Mouse (Mus musculus): Measurements from ENCODE around the gene Aimp1.

Gene Aimp1

DNA sequence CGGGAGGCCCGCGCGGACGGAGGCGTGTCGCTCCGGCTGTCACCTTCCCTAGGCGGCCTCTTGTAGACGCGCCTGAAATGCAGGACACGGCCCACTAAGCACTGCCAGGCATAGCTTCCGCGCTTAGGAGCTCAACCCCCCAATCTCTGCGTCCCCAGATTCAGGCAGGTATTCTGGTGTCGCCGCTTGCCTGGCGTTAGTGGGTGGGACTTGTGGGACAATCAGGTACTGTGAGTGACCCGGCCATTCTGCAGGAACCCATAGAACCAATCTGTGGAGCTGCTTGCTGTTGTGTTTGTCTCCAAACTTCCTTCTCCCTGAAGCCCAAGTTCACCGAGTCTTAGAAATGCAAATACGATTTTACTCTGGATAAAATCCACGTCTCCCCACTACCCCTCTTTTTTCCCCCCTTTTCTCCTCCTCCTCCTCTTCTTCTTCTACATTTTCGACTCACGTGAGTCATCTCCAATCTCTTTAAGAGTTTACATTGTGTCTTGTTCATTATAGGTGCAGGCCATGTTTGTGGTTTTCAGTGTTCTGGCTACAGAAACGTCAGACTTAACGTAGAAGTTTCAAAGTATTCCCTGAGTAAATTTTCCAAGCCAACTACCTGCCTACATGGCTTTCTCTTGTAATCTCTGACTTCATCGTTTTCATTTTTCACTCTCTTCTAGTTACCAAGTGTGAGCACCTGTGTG, at the start of gene Aimp1:
Aimp1 (minus strand) TSS at position 140 of the 698 bp plus-strand sequence.
- DNase-seq (ENCODE audit: low read depth, low spot score): no peak

DNA sequence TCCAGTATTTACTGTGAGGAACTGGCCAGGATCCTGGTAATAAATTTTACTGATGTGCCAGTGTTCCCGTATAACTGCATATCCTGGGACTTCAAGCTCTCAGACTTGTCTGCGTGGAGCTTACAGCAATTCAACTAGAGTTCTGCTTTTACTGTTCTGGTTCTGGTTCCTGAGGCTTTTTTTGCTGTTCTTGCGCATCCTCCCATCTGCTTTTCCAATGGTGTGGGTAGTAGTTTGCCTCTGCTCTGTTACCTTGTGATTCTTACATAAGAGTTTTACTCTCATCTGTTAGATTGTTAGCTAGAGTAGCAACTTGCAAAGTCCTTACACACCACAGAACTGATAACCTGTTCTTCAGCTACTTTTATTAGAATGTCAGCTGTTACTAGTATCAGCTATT, 40.2 kb upstream of the Aimp1 start:
- DNase-seq (ENCODE audit: low read depth, low spot score): peak; percentile 69

GRCm38 (mm10) chr3:132717316-132717715, 33.1 kb upstream of the Aimp1 start:
- no peak for DNase-seq (ENCODE audit: low read depth, low spot score)

GRCm38 (mm10) chr3:132713913-132714312, 29.7 kb upstream of the Aimp1 start:
- DNase-seq (ENCODE audit: low read depth, low spot score): no peak

DNA sequence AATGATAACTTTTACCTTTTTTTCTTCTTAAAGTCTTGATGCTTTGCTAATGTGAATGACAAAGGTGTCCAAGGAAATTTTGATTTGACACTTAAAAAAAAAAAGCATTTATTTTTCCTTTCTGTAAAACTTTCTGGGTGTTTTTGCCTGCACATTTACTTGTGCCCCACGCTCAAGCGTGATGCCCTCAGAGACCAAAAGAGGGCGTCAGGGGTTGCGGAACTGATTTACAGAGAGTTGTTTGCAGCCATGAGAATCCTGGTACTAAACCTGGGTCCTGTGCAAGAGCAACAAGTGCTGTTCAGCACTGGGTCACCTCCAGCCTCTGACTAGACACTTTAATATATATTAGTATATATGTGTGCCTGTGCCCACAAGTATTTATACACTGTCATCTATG, 22.8 kb upstream of the Aimp1 start:
- DNase-seq (ENCODE audit: low read depth, low spot score): no peak

DNA sequence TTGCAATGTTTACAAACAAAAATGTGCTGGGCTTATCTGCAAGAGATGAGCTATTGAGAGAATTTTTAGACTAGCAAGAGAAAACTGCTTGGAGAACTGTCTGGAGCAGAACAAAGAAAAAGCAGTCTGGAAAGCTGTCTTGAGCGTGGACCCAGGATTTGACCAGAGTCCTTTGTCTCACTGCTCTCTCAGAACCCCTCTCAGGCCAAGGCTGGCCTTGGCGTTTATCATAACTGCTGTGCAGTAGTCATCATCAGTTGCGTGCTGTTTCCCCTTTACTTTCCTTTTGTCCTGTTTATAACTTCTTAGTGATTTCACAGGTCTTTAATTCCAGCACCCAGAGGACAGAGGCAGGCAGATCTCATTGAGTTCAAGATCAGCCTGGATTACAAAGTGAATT, 20.0 kb upstream of the Aimp1 start:
- no peak for DNase-seq (ENCODE audit: low read depth, low spot score)

- DNase-seq (ENCODE audit: low read depth, low spot score): peak; percentile 45
Observed at GRCm38 (mm10) chr3:132701368-132701767, 17.2 kb upstream of the Aimp1 start.

DNA sequence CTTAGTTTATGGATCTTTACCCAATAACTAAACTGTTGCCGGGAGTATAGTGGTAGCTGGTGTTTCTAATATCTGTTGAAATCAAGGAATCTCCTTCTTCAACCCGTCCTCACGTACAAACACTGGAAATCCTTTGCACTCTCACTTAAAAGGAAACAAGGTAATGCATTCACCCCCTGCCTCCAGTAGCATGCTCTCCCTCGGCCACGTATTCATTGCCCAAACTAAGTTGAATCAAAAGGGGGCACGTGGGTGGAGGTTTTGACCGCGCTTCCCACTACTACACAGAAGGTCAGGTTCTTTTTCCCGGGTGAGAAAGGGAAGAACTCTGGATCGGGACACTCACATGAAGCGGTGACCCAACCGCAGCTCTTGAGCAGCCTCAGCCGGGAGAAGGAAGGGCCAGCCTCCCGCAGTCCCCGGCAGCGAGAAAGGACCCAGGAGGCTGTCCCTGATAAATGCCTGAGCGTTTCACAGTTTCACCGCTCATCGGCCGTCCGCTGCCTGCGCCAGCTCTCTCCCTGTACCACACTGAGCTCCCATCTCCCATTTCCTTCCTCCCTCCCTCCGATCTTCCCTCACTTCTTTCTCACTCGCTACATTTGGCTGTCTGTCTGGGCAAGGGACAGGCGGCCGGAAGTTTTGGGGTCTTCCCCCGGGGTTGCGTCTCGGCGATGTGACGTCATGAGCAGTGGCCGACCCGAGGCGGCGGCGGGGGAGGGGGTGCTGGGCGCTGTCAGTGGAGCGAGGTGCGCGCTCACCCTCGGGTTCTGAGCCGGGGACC, 531 bp downstream of the Aimp1 start, which contains the start of gene Tbck:
Tbck (plus strand) TSS at position 698 of the 784 bp plus-strand sequence.
- DNase-seq (ENCODE audit: low read depth, low spot score): peak; percentile 95

GRCm38 (mm10) chr3:132677494-132677893, 6.7 kb downstream of the Aimp1 start:
- no peak for DNase-seq (ENCODE audit: low read depth, low spot score)

DNA sequence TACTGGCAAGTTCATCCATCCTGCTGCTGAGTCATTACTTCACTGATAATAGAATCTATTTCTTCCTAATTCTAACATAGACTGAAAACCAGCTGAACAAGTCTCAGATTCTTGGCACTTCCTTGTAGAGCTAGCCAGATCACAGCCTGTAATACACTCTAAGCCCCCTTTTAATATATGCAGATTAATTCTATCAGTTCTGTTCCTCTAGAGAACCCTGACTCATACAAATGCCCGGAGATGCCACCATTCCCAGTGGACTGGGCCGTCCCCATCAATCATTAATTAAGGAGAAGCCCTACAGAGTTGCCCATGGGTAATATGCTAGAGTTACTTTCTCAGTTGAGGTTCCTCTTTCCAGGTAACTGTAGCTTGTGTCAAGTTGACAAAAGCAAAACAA, 28.2 kb downstream of the Aimp1 start:
- no peak for DNase-seq (ENCODE audit: low read depth, low spot score)

- DNase-seq (ENCODE audit: low read depth, low spot score): no peak
Observed at GRCm38 (mm10) chr3:132653959-132654358, 30.2 kb downstream of the Aimp1 start.

DNA sequence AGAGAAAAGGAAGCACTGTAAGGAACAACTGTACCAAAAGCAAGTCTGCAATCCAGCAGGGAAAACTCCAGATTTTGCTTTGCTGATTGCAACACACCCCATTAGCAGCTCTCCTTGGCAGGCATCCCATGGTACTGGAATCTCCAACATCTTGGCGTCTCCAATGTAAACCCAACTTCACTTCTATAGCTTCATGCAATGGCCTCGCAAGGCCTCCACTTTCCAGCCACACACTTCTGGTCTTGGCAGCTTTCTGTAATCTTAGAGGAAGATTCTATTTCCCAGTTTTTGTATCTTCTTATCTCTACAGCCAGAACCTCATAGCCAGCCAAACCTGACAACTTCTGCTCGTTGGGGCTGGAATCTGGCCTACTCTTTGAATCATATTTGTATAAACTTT, 32.4 kb downstream of the Aimp1 start:
- DNase-seq (ENCODE audit: low read depth, low spot score): peak; percentile 33

- peak; percentile 3 for DNase-seq (ENCODE audit: low read depth, low spot score)
Observed at GRCm38 (mm10) chr3:132650191-132650590, 34.0 kb downstream of the Aimp1 start.

DNA sequence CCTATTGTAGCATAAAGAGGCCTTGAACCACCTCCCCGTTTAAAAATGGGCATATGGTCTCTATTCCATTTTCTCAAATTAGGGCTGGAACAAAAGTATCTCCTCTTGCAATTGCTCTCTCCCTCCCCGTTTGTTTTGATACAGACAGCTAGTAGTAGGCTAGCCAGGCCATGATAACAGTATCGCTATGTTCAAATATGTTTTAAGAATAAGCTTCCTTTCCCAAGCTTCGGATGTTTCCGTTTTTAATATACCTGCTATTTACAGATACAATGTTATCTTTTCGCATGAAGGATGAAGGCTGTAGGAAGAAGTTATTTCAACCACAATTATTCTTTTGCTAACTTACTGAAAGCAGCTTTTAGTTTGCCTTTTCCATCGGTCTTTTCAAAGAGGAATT, 34.8 kb downstream of the Aimp1 start:
- DNase-seq (ENCODE audit: low read depth, low spot score): no peak

DNA sequence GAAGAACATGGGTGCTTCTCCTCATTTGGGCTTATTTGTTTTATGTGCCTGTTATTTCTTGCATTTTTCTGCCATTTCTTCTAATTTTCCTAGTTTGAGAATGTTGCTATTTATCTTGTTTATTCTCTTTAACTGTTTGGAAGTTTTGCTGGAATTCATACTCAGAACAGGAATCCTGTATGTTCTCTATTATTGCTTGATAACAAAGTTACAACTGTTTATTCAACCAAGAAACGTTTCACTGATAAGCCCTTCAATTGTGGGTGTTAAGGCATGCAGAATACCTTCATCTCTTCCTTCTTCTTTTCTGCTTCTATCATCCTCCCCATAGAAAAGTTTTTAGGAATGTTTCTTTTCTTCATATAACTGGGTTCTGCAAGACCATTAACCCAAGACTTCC, 37.4 kb downstream of the Aimp1 start:
- DNase-seq (ENCODE audit: low read depth, low spot score): no peak

DNA sequence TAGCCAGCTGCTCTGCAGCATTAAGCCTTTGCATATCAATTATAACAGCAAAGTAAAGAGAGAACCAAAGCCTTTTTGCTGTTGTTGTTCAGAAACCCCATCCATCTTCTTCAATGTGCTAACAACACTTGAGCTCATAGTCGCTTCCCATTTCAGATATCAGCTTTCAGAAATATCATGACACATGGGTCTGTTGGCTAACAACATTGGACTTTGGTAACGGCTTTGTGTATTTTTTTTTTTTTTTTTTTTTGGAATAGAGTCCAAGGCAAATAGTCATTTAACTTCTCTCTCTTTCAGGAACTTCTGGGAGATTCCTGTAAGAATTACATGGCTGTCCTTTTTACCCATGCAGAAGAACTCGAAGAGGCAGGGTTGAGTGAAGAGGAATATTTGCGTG, 40.1 kb downstream of the Aimp1 start:
- DNase-seq (ENCODE audit: low read depth, low spot score): no peak

DNA sequence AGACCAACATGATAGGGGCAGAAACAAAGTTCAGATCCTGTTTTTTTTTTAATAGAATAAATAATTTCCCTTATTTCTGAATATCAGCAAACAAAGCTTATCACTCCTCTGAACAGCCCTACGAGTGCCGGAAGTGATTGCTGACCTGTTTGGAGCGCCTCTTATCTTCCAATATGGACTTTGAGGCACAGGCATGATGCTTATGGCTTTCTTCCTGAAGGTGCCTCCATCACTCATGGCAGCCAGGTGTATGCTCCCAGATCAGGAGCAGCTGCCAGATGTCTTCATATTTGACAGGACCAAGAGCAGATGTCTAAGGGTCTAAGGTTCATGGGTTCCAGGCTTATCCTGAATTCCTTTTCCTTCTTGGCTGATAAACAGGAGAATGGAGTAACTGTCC, 47.1 kb downstream of the Aimp1 start:
- DNase-seq (ENCODE audit: low read depth, low spot score): no peak

DNA sequence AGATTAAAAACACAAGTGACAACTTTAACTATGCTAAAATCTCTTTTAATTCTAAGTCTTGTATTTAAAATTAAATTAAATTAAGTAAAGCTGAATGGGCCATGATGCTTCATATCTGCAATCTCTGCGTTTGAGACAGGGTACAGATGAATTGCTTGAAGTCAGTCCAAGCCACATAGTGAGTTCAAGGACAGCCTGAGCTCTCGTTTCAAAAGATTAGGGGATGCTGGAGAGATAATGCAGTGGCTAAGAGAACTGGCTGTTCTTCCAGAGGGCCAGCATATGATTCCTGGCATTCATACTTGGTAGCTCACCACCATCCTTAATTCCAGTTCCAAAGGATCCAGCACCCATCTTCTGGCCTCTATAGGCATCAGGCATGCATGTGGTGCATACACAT, 50.9 kb downstream of the Aimp1 start:
- DNase-seq (ENCODE audit: low read depth, low spot score): no peak

GRCm38 (mm10) chr3:132629601-132630239, 54.5 kb downstream of the Aimp1 start, which contains the start of gene Gimd1:
Gene Gimd1 (plus strand): TSS chr3:132629820.
- DNase-seq (ENCODE audit: low read depth, low spot score): no peak

DNA sequence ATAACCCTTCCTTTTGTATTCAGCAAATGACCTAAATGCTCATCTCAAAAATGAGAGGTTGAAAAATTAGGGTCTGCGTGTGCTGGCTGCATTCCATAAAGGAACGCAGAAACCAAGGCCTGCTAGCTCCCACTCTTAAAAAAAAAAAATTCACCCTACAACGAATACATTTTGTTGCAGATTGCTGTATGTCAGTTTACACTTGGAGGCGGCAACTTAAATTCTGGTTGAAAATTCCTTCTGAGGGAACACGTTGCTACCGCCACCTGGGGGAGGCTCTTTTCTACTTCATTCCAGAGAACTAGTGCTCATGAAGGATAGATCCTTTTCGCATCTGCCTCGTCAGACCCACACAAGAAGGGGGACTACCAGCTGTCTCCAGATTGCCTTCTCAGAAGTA, 55.4 kb downstream of the Aimp1 start:
- peak; percentile 62 for DNase-seq (ENCODE audit: low read depth, low spot score)

Measured in brain, adult 2 months (tissue).